Mouse (Mus musculus) MEL (cell line): ENCODE measurements around the gene BC048679. TPM values are rescaled to one million over a fixed set of nuclear protein-coding genes. Genes with fewer than 3 reads are reported as not detected.

Experiments
- DNase-seq: peaks from one replicate; pipeline ENCODE4 v3.0.0; 2011; ENCODE audit warnings: low read depth, low spot score
- H3K27ac ChIP-seq: 2 replicates; pipeline ENCODE4 v1.5.1; 2012; ENCODE audit warnings: low read depth, mild to moderate bottlenecking, control low read depth, low read length, moderate library complexity; ENCODE audit not compliant: control insufficient read depth
- H3K27me3 ChIP-seq, 2 experiments: fragments of 150-350 bp in 1 of 2; sonication (generic) in 1 of 2; 2 replicates each; pipeline ENCODE4 v1.6.1; 2012; ENCODE audit warnings: low read length in 2 of 2, mild to moderate bottlenecking in 2 of 2, improper control_type of control experiment in 1 of 2, moderate library complexity in 1 of 2; ENCODE audit not compliant: insufficient read depth in 2 of 2, control insufficient read depth in 1 of 2
- H3K36me3 ChIP-seq, 2 experiments: 2 replicates each; pipeline ENCODE4 v1.6.1; 2012 to 2014; ENCODE audit warnings: low read length in 2 of 2, improper control_type of control experiment in 1 of 2, inconsistent platforms in 1 of 2, mild to moderate bottlenecking in 1 of 2; ENCODE audit not compliant: insufficient read depth in 2 of 2, control insufficient read depth in 1 of 2
- H3K4me1 ChIP-seq, 2 experiments: fragments of 150-350 bp in 1 of 2; sonication (generic) in 1 of 2; 2 replicates each; pipeline ENCODE4 v1.6.1; 2012; ENCODE audit warnings: low read length in 2 of 2, improper control_type of control experiment in 1 of 2, mild to moderate bottlenecking in 1 of 2; ENCODE audit not compliant: insufficient read depth in 2 of 2, control insufficient read depth in 1 of 2
- H3K4me3 ChIP-seq, 2 experiments: fragments of 150-350 bp in 1 of 2; sonication (generic) in 1 of 2; 2 replicates each; pipeline ENCODE4 v1.5.1; 2012; ENCODE audit warnings: low read depth in 2 of 2, low read length in 2 of 2, mild to moderate bottlenecking in 2 of 2, moderate library complexity in 2 of 2, control low read depth in 1 of 2, improper control_type of control experiment in 1 of 2; ENCODE audit not compliant: control insufficient read depth in 1 of 2, insufficient read depth in 1 of 2
- H3K79me2 ChIP-seq: 2 replicates; pipeline ENCODE4 v1.6.1; 2012; ENCODE audit warnings: mild to moderate bottlenecking, low read length, moderate library complexity; ENCODE audit not compliant: control insufficient read depth, poor library complexity, insufficient read depth
- H3K9ac ChIP-seq: 2 replicates; pipeline ENCODE4 v1.6.1; 2012; ENCODE audit warnings: low read depth, mild to moderate bottlenecking, control low read depth, low read length, moderate library complexity; ENCODE audit not compliant: control insufficient read depth, poor library complexity, severe bottlenecking
- H3K9me3 ChIP-seq: fragments of 150-350 bp; sonication (generic); replicated peaks from 2 replicates; pipeline ENCODE4 v1.6.1; 2012; ENCODE audit warnings: mild to moderate bottlenecking, low read length, improper control_type of control experiment, moderate library complexity; ENCODE audit not compliant: insufficient read depth
- BHLHE40 ChIP-seq: IDR thresholded peaks from 2 replicates; pipeline ENCODE4 v1.6.1; 2012; ENCODE audit warnings: low read depth, mild to moderate bottlenecking, inconsistent platforms, low read length, improper control_type of control experiment, borderline replicate concordance
- CHD1 ChIP-seq: IDR thresholded peaks from 2 replicates; pipeline ENCODE4 v1.6.1; 2012; ENCODE audit warnings: low read depth, mild to moderate bottlenecking, inconsistent platforms, low read length, improper control_type of control experiment
- E2F4 ChIP-seq: IDR thresholded peaks from 2 replicates; pipeline ENCODE4 v1.6.1; 2011; ENCODE audit warnings: low read depth, low read length, improper control_type of control experiment, borderline replicate concordance
- GABPA ChIP-seq: IDR thresholded peaks from 2 replicates; pipeline ENCODE4 v1.6.1; 2012; ENCODE audit warnings: low read depth, mild to moderate bottlenecking, inconsistent platforms, low read length, improper control_type of control experiment, moderate library complexity
- KAT2A ChIP-seq: conservative IDR thresholded peaks from 2 replicates; pipeline ENCODE4 v1.6.1; 2012; ENCODE audit warnings: low read depth, low read length, improper control_type of control experiment, inconsistent platforms
- MAFK ChIP-seq: IDR thresholded peaks from 2 replicates; pipeline ENCODE4 v1.6.1; 2011; ENCODE audit warnings: low read depth, mild to moderate bottlenecking, low read length, improper control_type of control experiment, borderline replicate concordance
- MAZ ChIP-seq: IDR thresholded peaks from 2 replicates; pipeline ENCODE4 v1.6.1; 2012; ENCODE audit warnings: low read depth, mild to moderate bottlenecking, inconsistent platforms, low read length, improper control_type of control experiment
- MEF2A ChIP-seq: IDR thresholded peaks from 2 replicates; pipeline ENCODE4 v1.6.1; 2014; ENCODE audit warnings: low read depth, mild to moderate bottlenecking, inconsistent platforms, low read length, improper control_type of control experiment; ENCODE audit not compliant: poor library complexity, insufficient replicate concordance, severe bottlenecking; ENCODE audit errors: extremely low read depth
- MYB ChIP-seq: IDR thresholded peaks from 2 replicates; pipeline ENCODE4 v1.6.1; 2011; ENCODE audit warnings: mild to moderate bottlenecking, low read depth, low read length, improper control_type of control experiment
- NELFE ChIP-seq: IDR thresholded peaks from 2 replicates; pipeline ENCODE4 v1.6.1; 2011; ENCODE audit warnings: low read depth, low read length, improper control_type of control experiment
- POLR2A ChIP-seq, 2 experiments: IDR thresholded peaks; 2 replicates each; pipeline ENCODE4 v1.6.1; 2011 to 2012; ENCODE audit warnings: low read length in 2 of 2, mild to moderate bottlenecking in 2 of 2, control low read depth in 1 of 2, improper control_type of control experiment in 1 of 2, low read depth in 1 of 2, moderate library complexity in 1 of 2; ENCODE audit not compliant: control insufficient read depth in 1 of 2, insufficient read depth in 1 of 2, poor library complexity in 1 of 2
- POLR2AphosphoS2 ChIP-seq: IDR thresholded peaks from 2 replicates; pipeline ENCODE4 v1.6.1; 2011; ENCODE audit warnings: low read length, improper control_type of control experiment
- RCOR1 ChIP-seq: IDR thresholded peaks from 2 replicates; pipeline ENCODE4 v1.6.1; 2012; ENCODE audit warnings: low read depth, mild to moderate bottlenecking, inconsistent platforms, low read length, improper control_type of control experiment
- SIN3A ChIP-seq: IDR thresholded peaks from 2 replicates; pipeline ENCODE4 v1.6.1; 2012; ENCODE audit warnings: low read length, improper control_type of control experiment, inconsistent platforms
- SMC3 ChIP-seq: IDR thresholded peaks from 2 replicates; pipeline ENCODE4 v1.6.1; 2011; ENCODE audit warnings: low read depth, low read length, improper control_type of control experiment
- TCF12 ChIP-seq: IDR thresholded peaks from 2 replicates; pipeline ENCODE4 v1.6.1; 2014; ENCODE audit warnings: low read depth, mild to moderate bottlenecking, inconsistent platforms, low read length, improper control_type of control experiment, moderate library complexity
- USF1 ChIP-seq: IDR thresholded peaks from 2 replicates; pipeline ENCODE4 v1.6.1; 2014; ENCODE audit warnings: low read depth, mild to moderate bottlenecking, inconsistent platforms, low read length, improper control_type of control experiment, moderate library complexity
- ZC3H11A ChIP-seq: IDR thresholded peaks from 2 replicates; pipeline ENCODE4 v1.6.1; 2012; ENCODE audit warnings: low read depth, mild to moderate bottlenecking, inconsistent platforms, low read length, improper control_type of control experiment
- ZKSCAN1 ChIP-seq: IDR thresholded peaks from 2 replicates; pipeline ENCODE4 v1.6.1; 2012; ENCODE audit warnings: low read depth, mild to moderate bottlenecking, inconsistent platforms, low read length, improper control_type of control experiment, moderate library complexity
- ZMIZ1 ChIP-seq: IDR thresholded peaks from 2 replicates; pipeline ENCODE4 v1.6.1; 2012; ENCODE audit warnings: low read depth, mild to moderate bottlenecking, inconsistent platforms, low read length, improper control_type of control experiment, moderate library complexity
- polyA plus RNA-seq, 2 experiments: library from polyadenylated mRNA; stranded (reverse) in 1 of 2; unstranded in 1 of 2; fragments of >175 nt in 1 of 2; fragments of >200 nt in 1 of 2; gene quantifications; 2 replicates each; pipeline versions ENCODE4 v1.2.1 to v1.2.4; 2012; ENCODE audit warnings: low replicate concordance in 2 of 2, low read depth in 1 of 2; ENCODE audit not compliant: insufficient read length in 2 of 2, insufficient read depth in 1 of 2, missing spikeins in 1 of 2
- total RNA-seq: library from RNA; depleted of rRNA; stranded (reverse); fragments of 300-350 nt; gene quantifications from 2 replicates; pipeline ENCODE4 v1.2.3, GENCODE M21; 2012

The BC048679 gene
- total and polyA plus RNA-seq, 3 experiments = not detected

- Histone ChIP-seq H3K79me2 (no peaks in the 10 kb centered on the region), H3K9ac (no peak overlapping the region), H3K4me3 (no peak overlapping the region), H3K4me1 (no peaks in the 10 kb centered on the region), H3K36me3 (no peaks in the 10 kb centered on the region), H3K27me3 (peaks cover 0 to 4% of the 10 kb centered on the region in 2 experiments; a peak in 1 of 4 replicates), H3K27ac (no peak overlapping the region), H3K9me3 (no peaks in the 10 kb centered on the region)
- DNase-seq = no peak
- TF ChIP-seq MAFK (no peak), MAZ (no peak), ZKSCAN1 (no peak), RCOR1 (no peak), SIN3A (no peak), POLR2AphosphoS2 (no peak), MEF2A (no peak), ZMIZ1 (no peak), KAT2A (no peak), CHD1 (no peak), MYB (no peak), ZC3H11A (no peak), SMC3 (no peak), NELFE (no peak), BHLHE40 (no peak), USF1 (no peak), E2F4 (no peak), GABPA (no peak), TCF12 (no peak)
Measured at GRCm38 (mm10) chr7:81541924-81542524, 43.9 kb upstream of the BC048679 start.

- H3K27ac ChIP-seq = no peak overlapping the region
- no peaks in the 10 kb centered on the region for H3K4me1 ChIP-seq
- DNase-seq = no peak
- no peaks in the 10 kb centered on the region for H3K9me3 ChIP-seq
- peaks cover 0 to 4% of the 10 kb centered on the region in 2 experiments; a peak in 1 of 4 replicates for H3K27me3 ChIP-seq
- no peak overlapping the region for H3K9ac ChIP-seq
- TF ChIP-seq SIN3A (no peak), POLR2A (IDR thresholded peaks at IDR 0.05; ENCODE audit: control insufficient read depth in 1 of 2, insufficient read depth in 1 of 2, low read depth in 1 of 2, low read length in 2 of 2, poor library complexity in 1 of 2) (no peak)
- H3K4me3 ChIP-seq = no peak overlapping the region
- no peaks in the 10 kb centered on the region for H3K79me2 ChIP-seq
- H3K36me3 ChIP-seq = no peaks in the 10 kb centered on the region
Measured at GRCm38 (mm10) chr7:81540999-81541398, 42.9 kb upstream of the BC048679 start.
